Mouse (Mus musculus) heart, postnatal 25 days (tissue): ENCODE measurements around the gene Rab34. TPM values are rescaled to one million over a fixed set of nuclear protein-coding genes. Genes with fewer than 3 reads are reported as not detected.
A peak's percentile ranks its signal among the peaks of the same experiment; 100 is the strongest.

Source experiments
- DNase-seq: peaks from one replicate; pipeline ENCODE4 v3.0.0; 2022; ENCODE audit warnings: low spot score
- intact Hi-C: fragments of 180-260 bp; cut with DNase I; formaldehyde crosslinking; loops from one replicate; pipeline ENCODE4 v1.15.1; 2025
- total RNA-seq, 2 experiments: library from RNA; stranded (reverse); gene quantifications; 2 replicates each; pipeline ENCODE4 v1.2.3; 2021

Rab34 gene
- 10 to 100 TPM; 11.2 to 12.2 TPM for total RNA-seq

GRCm38 (mm10) chr11:78188331-78189233, at the start of gene Rab34:
TSS of gene Rab34 (plus strand) at chr11:78188430.
- peak; percentile 58 for DNase-seq
- intact Hi-C loops, result loop anchor here (10.0 kb wide), 1 partner anchor 364 kb away; no protein-coding TSS in a partner anchor

- DNase-seq, result no peak
- intact Hi-C loops, result no loop called here
These were observed 47.6 kb upstream of the Rab34 start for GRCm38 (mm10) chr11:78140665-78141064.

- intact Hi-C loops, result no loop called here
- no peak for DNase-seq
These were observed 44.7 kb upstream of the Rab34 start for GRCm38 (mm10) chr11:78143520-78143919.

- intact Hi-C loops, result no loop called here
- no peak for DNase-seq
These were observed 42.1 kb upstream of the Rab34 start for GRCm38 (mm10) chr11:78146168-78146567.

- DNase-seq, result peak; percentile 34
- intact Hi-C loops, result no loop called here
These were observed 41.3 kb upstream of the Rab34 start for GRCm38 (mm10) chr11:78146707-78147543.

GRCm38 (mm10) chr11:78151161-78151560, 37.1 kb upstream of the Rab34 start:
- intact Hi-C loops, result no loop called here

GRCm38 (mm10) chr11:78152299-78153231, 35.7 kb upstream of the Rab34 start:
- peak; percentile 58 for DNase-seq
- intact Hi-C loops, result no loop called here

More at GRCm38 (mm10) chr11:78151161-78151560, 37.1 kb upstream of the Rab34 start:
- DNase-seq, result no peak

GRCm38 (mm10) chr11:78153778-78154177, 34.5 kb upstream of the Rab34 start:
- DNase-seq, result no peak
- intact Hi-C loops, result no loop called here

- DNase-seq, result no peak
- intact Hi-C loops, result loop anchor here (5.0 kb wide), 1 partner anchor 73 kb away; the partner anchor contains the start of gene Eral1
These were observed 32.6 kb upstream of the Rab34 start for GRCm38 (mm10) chr11:78155674-78156073.

- intact Hi-C loops, result loop anchor here (5.0 kb wide), 1 partner anchor 74 kb away; the partner anchor contains the start of gene Eral1
- DNase-seq, result no peak
These were observed 32.0 kb upstream of the Rab34 start for GRCm38 (mm10) chr11:78156156-78156699.

- peak; percentile 56 for DNase-seq
- intact Hi-C loops, result loop anchor here (1.0 to 5.0 kb wide), 2 partner anchors 19 to 77 kb away; partner anchors contain the start of gene Eral1
These were observed 29.1 kb upstream of the Rab34 start for GRCm38 (mm10) chr11:78159096-78159495.

- intact Hi-C loops, result loop anchor here (1.0 to 5.0 kb wide), 2 partner anchors 19 to 77 kb away; partner anchors contain the start of gene Eral1
- DNase-seq, result no peak
These were observed 28.7 kb upstream of the Rab34 start for GRCm38 (mm10) chr11:78159557-78159956.

GRCm38 (mm10) chr11:78160171-78160570, 28.1 kb upstream of the Rab34 start:
- DNase-seq, result no peak
- intact Hi-C loops, result no loop called here

- no peak for DNase-seq
- intact Hi-C loops, result no loop called here
These were observed 27.6 kb upstream of the Rab34 start for GRCm38 (mm10) chr11:78160675-78161074.

- DNase-seq, result no peak
- intact Hi-C loops, result no loop called here
These were observed 27.1 kb upstream of the Rab34 start for GRCm38 (mm10) chr11:78161169-78161568.

GRCm38 (mm10) chr11:78161968-78162367, 26.3 kb upstream of the Rab34 start:
- DNase-seq, result no peak
- intact Hi-C loops, result no loop called here

- intact Hi-C loops, result no loop called here
- no peak for DNase-seq
These were observed 25.7 kb upstream of the Rab34 start for GRCm38 (mm10) chr11:78162504-78162903.

GRCm38 (mm10) chr11:78163045-78163444, 25.2 kb upstream of the Rab34 start:
- no peak for DNase-seq
- intact Hi-C loops, result no loop called here
